Mouse (Mus musculus) heart, adult 8-10 months (tissue): Measurements from ENCODE around the gene Rita1. TPM values are rescaled to one million over a fixed set of nuclear protein-coding genes. Genes with fewer than 3 reads are reported as not detected.

Experiments used
- DNase-seq: peaks from one replicate; pipeline ENCODE4 v3.0.0; 2022; ENCODE audit warnings: low spot score
- total RNA-seq, 4 experiments: library from RNA; stranded (reverse); gene quantifications; 2 replicates each; pipeline ENCODE4 v1.2.4; 2022

Gene Rita1
- 10 to 100 TPM; 14.3 to 17.9 (median 15.3) TPM for total RNA-seq

DNA sequence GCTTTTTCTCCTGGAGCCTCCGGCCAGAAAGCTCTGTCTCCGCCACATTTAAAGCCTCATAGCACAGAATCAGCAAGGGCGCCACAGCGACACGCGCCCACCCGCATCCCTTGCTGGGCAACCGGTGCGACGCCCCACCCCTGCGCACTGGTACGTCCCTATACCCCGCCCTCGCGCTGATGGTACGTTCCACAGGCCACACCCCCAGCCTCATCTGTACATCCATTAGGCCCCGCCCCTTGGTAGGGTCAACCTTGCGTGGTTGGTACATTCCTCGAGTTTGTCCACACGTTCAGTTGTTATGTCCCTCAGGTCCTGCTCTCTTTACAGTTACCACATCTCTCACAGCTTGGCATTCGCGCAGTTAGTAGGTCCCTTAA, at the start of gene Rita1, which contains the start of gene Ddx54:
Rita1 (minus strand) TSS at position 148 of the 380 bp plus-strand sequence.
Ddx54 (plus strand) TSS at position 298 of the 380 bp plus-strand sequence.
- peak; percentile 96 for DNase-seq

DNA sequence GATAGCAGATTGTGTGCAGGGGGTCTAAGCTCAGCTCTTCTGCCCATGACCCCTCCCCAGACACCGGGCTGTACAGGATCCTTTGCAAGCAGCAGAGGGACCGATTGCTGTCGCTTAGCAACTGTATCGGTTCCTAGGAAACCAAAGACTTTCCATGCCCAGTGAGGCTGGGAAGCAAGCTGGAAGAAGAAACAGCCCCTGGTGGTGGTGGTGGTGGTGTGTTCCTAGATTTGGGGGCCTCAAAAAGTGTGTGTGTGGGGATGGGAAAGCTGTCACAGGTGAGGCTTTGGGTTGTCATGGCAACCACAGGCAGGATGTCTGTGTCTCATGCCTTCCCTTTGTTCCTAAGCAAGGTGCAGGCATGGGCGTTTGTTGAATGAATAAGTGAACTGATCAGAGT, 48.4 kb upstream of the Rita1 start:
- DNase-seq, result no peak

DNA sequence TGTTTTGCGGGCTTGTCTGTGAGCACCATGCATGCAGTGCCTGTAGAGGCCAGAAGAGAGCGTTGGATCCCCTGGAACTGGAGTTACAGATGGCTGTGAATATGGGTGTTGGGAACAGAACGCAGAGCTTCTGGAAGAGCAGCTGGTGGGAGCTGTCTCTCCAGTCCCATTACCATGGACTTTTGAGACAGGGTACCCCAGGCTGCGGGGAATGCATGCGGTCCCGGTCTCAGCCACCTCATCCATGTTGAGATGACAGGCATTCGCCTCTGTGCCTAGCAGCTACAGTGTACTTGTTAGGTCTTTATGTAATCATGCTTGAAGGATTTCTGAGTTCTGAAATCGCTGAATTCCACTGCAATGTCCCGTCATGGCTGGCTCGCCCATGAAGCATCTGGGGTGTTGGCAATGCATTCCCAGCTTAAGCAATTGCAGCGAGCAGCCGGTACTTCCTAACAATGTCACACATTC, 43.9 kb upstream of the Rita1 start:
- no peak for DNase-seq

DNA sequence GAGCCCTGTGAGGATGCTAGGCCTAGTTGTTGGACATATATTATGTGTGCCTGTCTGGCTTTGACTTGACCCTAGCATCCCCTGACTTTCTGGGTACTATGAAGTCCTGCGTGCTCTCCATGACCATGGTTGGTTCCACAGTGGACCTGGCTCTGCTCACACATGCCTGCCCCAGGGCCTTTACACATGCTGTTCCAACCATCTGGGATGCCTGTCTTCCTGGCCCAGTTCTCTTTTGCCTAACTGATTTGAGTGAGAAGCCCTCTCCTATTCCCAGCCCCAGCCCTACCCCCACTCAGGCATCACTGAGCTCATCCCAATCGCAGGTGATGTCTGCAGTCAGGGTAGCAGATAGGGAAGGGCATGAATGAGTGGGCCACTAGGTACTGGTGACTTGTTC, 41.5 kb upstream of the Rita1 start:
- DNase-seq, result no peak

DNA sequence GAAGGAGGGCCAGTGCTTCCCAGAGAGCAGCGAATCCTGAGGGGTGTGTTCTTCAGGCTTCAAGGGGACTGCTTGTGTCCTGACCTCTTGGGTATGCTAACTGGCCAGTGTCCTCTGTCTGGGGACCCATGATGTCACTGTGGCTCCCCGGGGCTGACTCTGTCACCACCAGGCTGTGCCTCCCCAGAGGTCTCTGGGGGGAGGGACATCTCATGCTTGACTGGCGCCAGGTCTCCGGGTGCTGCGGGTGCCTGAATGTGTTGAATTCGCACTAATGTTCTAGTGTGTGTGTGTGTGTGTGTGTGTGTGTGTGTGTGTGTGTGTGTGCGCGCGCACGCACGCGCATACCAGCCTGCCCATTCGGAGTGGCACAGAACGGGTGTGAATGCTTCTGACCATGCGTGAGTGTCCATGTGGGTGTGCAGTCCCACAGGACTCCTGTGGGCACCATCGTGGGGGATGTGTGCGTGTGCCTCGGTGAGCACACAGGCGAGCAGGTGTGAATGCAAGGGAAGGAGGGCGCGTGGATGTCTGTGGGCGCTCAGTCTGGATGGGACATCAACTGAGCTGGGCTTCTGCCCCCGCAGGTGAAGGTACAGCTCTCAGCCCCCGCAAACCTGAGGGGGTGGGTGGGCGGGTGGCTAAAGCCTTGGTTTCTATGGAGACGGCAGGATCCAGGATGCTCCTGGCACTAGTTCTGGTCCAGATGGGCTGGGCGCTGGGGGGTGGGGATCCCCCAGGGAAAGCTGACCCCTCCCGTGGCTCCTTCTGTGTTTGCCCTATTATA, 40.7 kb upstream of the Rita1 start:
- DNase-seq, result no peak

DNA sequence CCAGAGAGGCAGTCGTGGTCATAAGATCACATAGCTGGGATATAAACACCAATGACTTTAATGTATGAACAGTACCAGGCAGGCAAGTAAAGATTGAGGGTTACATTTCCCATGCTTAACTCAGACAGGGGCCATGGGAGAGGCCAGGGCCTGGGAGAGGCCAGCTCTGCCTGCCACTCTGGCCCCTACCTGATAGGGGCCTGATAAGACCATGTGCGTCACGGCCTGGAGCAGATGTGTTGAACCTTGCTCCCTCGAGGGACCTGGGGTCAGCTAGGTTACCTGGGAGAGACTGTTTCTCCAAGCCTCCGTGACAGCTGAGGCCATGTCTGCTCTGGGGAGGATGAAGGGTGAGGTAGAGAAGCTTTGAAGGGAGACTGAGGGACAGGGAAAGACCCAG, 38.8 kb upstream of the Rita1 start:
- DNase-seq, result no peak

DNA sequence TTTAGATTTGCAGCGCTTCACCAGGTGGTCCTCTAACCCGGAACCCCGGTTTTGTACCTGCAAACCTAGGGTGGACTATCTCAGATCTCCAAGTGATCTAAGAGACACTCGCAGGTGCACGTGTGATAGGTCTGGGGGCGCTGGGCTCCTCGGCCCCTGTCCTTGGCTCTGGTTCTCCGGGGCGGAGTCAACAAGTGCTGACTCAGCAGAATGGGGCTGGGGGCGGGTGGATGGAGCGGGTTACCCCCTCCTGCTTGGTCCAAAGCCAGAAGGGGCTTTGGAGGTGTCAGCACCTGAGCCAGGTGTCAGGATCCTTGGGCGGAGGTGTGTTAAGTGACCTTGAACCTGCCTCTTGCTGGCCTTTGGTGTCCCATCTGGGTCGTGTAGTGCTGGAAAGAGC, 37.5 kb upstream of the Rita1 start:
- DNase-seq, result no peak

DNA sequence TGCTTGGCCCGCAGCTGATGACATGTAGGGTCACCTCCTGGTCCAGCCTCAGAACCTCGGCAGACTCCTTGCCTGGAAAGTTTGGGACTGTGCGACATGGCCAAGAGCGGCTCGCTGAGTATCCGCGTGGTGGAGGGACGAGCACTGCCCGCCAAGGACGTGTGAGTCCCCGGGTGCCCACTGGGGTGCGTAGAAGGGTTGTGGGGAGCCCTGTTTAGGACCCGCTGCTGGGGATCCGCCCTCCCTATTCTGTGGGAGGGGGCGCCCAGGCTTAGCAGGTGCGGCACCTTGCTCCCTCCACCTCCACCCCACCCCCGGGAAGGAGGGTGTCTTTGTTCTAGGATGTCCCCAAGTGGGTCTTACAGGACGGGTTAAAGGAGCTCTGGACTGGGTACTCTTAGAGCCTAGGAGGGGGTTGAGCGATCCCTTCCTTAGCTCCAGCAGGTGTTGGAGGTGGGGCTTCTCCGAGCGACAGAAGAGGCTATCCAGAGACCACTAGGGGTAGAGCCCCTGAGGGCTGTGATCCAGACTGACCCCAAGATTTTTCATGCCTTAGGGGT, 37.1 kb upstream of the Rita1 start:
- no peak for DNase-seq

DNA sequence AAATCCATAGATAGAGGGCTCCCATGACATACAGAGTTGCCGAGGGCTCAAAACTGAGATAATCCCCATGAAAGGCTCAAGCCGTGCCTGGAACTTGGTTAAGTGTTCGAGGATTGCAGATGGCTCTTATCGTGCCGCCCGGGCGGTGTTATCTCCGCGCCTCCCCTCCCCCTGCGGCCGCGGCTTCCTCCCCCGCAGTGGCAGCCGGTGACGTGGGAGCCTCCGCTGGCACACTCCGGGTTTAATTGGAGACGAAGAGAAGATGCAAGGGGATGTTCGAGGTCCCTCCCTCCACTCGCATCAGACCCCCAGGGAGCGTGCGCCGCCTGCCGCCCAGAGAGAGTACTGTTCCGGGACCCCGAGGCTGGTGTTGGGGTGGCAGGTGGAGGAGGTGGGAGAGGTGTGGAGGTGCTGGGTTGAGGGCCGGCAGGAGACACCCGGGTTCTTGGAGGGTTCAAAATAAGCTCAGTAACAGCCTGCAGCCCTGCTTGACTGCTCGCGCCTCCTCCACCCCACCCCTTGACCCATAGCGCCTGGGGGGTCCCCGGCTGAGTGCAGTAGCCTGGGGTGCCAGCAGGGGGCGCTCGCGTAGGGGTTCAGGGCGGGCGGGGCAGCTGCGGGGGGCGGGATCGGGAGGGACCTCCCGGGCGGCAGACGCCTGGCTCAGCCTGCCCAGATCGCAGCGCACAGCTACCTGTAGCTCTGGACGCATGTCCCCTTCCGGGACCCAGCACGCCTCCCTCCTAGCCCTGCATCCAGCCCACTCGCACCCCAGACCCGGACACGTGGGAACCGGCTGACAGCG, 36.4 kb upstream of the Rita1 start, which contains the start of gene Rasal1:
Rasal1 (plus strand) TSS at position 244 of the 805 bp plus-strand sequence.
- no peak for DNase-seq

DNA sequence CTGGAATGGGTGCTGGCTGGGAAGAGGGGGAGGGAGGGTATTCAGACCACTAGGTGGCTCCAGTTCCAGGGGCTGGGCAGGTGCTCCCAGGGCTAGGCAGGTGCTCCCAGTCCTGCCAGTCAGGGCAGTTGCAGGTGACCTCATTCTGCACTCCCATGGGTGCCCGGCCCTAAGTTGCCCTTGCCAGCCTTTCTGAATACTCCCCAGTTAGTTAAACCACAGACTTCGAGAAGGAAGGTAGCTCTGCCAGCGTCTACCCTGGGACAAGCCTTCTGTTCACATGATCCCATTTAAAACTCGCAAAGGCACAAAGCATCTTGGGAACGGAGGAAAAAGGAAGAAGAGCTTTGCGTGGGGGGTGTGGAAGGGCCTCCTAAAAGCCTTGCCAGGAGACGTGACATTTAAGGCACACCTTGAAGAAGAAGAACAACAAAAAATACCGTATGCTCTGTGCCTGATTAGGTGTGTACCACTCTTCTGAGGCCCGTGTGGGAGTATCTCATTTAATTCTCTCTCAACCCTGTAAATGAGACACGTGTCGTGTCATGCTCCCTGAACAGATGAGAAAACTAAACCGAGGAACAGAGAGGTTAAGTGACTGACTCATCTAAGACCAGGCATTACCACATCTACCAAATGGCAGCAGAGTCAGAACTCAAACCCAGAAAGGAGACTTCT, 35.6 kb upstream of the Rita1 start:
- no peak for DNase-seq

DNA sequence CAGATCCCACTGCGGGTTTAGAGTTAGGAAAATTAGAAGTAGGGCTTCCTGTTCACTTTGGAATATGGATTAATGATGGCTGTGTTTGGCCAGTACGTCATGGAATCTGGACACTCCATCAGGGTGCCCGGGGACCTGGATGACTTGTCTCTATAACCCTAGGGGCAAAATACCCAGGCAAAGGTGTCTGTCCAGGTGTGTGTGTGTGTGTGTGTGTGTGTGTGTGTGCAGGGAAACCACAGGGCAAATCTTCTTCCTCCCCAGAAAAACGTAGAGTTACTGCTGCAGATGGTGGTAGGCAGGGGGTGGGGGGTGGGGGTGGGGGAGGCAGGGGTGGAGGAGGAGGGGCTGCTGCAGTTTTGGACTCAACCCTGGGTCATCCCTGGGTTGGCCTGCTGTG, 35.0 kb upstream of the Rita1 start:
- no peak for DNase-seq

DNA sequence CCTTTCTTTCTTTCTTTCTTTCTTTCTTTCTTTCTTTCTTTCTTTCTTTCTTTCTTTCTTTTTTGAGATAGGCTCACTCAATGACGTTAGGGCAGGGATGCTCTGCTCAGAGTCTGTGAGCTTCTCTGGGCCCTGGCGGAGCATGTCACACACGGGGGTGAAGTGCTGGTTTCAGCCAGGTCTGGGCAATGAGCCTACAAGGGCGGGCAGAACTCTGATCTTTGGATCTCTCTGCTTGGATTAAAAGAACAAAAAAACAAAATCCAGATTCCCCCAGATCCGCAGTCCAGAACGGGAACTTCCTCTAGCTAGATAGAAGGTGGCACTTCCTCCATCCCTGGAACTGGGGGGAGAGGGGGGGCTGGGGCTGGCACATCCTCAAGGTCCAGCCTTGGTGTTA, 33.5 kb upstream of the Rita1 start:
- DNase-seq, result no peak

DNA sequence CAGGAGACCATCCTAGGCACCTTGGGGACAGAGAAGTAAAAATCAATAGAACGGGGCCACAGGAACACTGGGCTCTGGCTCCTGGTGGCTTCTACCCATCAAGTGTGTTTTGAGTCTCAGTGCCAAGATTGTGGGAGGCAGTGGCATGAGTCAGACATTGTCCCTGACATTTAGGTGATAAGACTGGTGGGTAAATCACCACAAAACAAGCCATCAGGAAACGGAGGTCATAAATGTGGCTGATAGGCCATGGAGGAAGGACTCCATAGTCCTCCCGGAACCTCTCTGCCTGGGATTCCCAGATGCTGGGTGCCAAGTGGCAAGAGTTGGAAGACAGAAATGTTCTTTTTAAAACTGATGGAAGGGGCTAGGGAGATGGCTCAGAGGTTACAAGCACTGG, 31.8 kb upstream of the Rita1 start:
- DNase-seq, result no peak

DNA sequence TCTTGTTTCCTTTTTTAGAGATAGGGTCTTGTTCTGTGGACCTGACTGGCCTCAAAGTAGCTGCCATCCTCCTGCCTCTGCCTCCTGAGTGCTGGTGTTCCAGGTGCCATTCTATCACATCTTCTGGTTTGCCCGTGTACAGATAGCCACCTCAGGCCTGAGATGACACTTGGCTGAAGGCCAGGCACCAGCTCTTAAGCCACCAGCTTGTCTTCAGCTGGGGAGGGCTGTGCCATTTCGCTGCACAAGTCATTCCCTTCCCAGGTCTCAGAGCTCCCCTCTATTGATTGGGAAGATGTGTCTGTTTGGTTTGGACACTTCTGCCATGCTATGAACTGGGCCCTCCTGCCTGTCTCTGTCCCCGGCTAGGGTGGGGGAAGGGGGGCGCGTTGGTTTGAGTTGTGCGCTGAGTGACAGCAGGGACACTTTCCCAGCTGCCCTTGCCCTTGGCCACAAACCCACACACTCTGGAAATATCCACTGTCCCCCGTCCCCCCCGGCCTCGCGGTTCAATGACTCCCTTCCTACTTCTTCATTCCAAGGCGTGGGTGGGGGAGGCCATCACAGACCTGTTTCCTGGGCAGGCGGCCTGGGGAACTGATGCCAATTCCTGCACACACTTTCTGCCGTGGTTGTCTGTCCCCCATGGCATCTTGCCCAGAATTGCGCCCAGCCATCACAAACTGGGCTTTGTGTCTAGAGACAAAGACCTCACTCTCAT, 31.1 kb upstream of the Rita1 start:
- DNase-seq, result no peak

DNA sequence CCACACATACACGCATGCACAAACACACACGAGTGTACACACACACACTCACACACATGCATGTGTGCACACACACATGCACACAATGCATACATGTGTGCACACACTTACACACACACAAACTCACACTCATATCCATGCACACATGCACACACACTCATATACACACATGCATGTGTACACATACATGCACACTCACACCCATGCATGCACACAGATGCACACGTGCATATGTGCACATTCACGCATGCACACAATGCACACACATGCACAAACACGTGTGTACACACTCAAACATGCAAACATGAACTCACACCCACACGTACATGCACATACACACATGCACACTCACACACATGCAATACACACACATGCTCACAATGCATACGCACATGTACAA, 27.7 kb upstream of the Rita1 start:
- DNase-seq, result no peak

DNA sequence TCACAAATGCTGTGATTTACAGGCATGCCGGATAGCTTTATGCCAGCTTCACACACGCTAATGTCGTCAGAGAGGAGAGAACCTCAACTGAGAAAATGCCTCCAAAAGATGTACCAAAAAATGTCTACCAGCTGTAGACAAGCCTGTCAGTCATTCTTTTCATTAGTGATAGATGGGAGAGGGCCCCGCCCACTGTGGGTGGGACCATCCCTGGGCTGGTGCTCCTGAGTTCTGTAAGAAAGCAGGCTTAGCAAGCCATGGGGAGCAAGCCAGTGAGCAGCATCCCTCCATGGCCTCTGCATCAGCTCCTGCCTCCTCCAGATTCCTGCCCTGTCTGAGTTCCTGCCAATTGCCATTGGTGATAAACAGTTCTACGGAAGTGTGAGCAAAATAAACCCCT, 23.2 kb upstream of the Rita1 start:
- DNase-seq, result no peak

DNA sequence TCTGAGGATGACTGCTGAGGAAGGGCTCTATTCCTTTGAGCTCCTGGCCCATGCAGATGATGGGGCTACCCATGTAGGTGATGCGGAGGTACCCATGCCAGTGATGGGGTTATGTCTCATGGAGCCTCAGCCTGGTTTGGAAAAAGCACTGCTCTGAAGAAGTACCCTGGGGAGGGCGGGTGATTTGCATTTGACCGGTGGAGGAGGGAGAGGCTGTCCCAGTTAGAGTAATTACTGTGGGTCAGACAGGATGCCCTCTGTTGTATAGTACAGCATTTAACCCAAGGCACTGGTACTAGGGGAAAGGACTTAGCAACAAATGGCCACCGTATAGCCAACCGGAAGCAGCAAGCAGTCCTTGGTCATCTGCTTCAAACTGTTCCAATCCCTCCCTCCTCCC, 22.5 kb upstream of the Rita1 start:
- DNase-seq, result no peak

DNA sequence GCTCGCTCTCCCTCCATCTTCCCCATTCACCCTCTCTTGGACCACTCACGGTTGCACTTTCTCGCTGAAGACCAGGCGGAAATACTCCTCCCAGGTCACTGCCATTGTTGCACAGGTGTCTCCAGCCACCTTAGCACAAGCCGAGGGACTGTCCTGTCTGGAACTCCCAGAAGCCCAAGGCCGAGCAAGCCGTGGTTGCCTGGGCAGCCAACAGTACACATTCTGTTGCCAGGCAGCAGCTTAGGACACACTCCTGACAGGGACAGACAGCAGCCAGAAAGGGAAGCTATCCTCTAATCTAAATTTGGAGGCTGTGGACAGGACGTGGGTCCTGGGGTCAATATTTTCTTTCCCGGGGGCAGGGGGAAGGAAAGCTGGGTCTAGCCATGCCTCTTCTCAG, 21.7 kb upstream of the Rita1 start, which contains the start of gene Cfap73:
Cfap73 (minus strand) TSS at position 105 of the 400 bp plus-strand sequence.
- DNase-seq, result no peak

DNA sequence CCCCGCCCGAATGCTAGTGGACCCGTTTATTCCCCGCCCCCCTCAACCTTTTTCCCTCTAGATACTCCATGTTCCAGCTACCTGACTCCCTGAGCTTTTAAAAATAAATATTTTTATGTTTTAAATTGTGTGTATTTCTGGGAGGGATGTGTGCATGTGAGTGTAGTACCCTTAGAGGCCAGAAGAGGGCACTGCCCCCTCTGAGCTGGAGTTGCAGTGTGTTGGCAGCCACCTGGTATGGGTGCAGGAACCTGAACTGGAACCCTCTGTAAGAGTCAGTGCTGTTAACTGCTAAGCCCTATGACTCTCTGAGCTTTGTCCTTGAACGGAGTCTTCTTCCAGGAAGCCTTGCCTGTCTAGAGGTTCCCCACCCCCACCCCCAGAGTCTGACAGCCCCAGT, 19.5 kb upstream of the Rita1 start:
- DNase-seq, result no peak

DNA sequence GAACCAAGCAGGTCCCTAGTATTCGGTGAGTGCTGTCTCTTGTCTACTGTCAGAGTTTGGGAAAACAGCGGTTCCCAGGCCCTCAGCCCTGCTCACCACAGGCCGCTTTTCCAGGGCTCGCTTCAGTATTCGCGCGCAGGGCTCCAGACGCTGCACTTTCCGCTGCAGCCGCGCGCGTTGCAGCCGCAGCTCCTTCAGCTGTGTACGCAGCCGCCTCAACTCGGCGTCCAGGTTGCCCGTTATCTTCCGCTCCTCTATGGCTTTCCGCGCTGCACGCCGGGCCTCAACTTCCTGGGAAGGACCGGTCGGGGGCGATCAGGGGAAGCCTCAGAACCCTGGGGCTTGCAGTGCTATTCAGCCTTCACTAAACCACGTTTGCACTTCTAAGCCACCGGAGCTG, 18.7 kb upstream of the Rita1 start:
- no peak for DNase-seq

DNA sequence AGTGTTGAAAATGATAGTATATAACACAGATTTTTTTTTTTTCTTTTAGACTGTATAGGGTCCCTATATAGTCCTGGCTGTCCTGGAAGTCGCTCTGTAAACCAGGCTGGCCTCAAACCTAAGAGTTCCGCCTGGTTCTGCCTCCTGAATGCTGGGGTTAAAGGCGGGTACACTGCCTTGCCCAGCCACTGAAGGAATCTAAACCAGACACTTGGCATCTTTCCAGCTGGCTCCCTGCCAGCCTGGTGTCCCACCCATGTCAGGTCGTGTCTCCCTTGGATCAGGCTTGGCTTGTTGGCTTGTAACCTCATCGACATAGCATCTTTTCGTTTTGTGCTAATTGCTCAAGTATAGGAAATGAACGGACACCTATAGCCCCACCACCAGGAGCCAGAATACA, 16.2 kb upstream of the Rita1 start:
- no peak for DNase-seq
